Mouse (Mus musculus) limb, embryonic 11.5 days (tissue): ENCODE results near the gene Cdca3. TPM values are rescaled to one million over a fixed set of nuclear protein-coding genes. Genes with fewer than 3 reads are reported as not detected.
"Not testable (repeated sequence)": the region's sequence is repeated elsewhere in the genome, so short reads cannot be mapped to it uniquely, and the experiment has no call there.

Source experiments
- ATAC-seq: fragments of 200-750 bp; cut with Nextera tagmentation; 2 replicates; pipeline ENCODE4 v1.8.0; 2017; ENCODE audit warnings: low read depth; ENCODE audit not compliant: insufficient number of reproducible peaks, low FRiP score, low TSS enrichment
- DNase-seq: peaks from one replicate; pipeline ENCODE4 v3.0.0-alpha.2; 2015; ENCODE audit warnings: low spot score
- H3K27ac ChIP-seq: fragments of 300-500 bp; sonication (generic); replicated peaks from 2 replicates; pipeline ENCODE4 v1.5.1; 2014; ENCODE audit warnings: low read depth, mild to moderate bottlenecking, low read length
- H3K27me3 ChIP-seq: fragments of 300-500 bp; sonication (generic); 2 replicates; pipeline ENCODE4 v1.6.1; 2014; ENCODE audit warnings: mild to moderate bottlenecking, low read length, mixed read lengths; ENCODE audit not compliant: control insufficient read depth, insufficient read depth
- H3K36me3 ChIP-seq: fragments of 300-500 bp; sonication (generic); 2 replicates; pipeline ENCODE4 v1.6.1; 2014; ENCODE audit warnings: mild to moderate bottlenecking, low read length, moderate library complexity, mixed read lengths; ENCODE audit not compliant: control insufficient read depth, insufficient read depth
- H3K4me1 ChIP-seq: fragments of 300-500 bp; sonication (generic); 2 replicates; pipeline ENCODE4 v1.6.1; 2014; ENCODE audit warnings: low read length, mixed read lengths; ENCODE audit not compliant: control insufficient read depth, insufficient read depth
- H3K4me2 ChIP-seq: fragments of 300-500 bp; sonication (generic); 2 replicates; pipeline ENCODE4 v1.6.1; 2014; ENCODE audit warnings: low read depth, mild to moderate bottlenecking, moderate library complexity; ENCODE audit not compliant: severe bottlenecking
- H3K4me3 ChIP-seq: fragments of 300-500 bp; sonication (generic); 2 replicates; pipeline ENCODE4 v1.5.1; 2014; ENCODE audit warnings: low read depth, low read length
- H3K9ac ChIP-seq: fragments of 300-500 bp; sonication (generic); 2 replicates; pipeline ENCODE4 v1.6.1; 2014; ENCODE audit warnings: mild to moderate bottlenecking, low read length
- H3K9me3 ChIP-seq: fragments of 300-500 bp; sonication (generic); 2 replicates; pipeline ENCODE4 v1.6.1; 2016; ENCODE audit warnings: low read length; ENCODE audit not compliant: control insufficient read depth
- WGBS: fragments of 180-500 bp; shearing (Covaris S2); extraction: QIAGEN DNeasy Blood & Tissue Kit; methylation state at CpG from one replicate; pipeline ENCODE4 v1.1.7; 2014; 5-methylcytosine and 5-hydroxymethylcytosine counted together
- polyA plus RNA-seq: library from polyadenylated mRNA; unstranded; fragments of >200 nt; fragmentation: Nextera tagmentation; extraction: Ambion mirVana; gene quantifications from 2 replicates; pipeline ENCODE4 v1.2.1, GENCODE M21; 2014

The Cdca3 gene
- polyA plus RNA-seq, 1 experiment from 2014 or later = 243 TPM

DNA sequence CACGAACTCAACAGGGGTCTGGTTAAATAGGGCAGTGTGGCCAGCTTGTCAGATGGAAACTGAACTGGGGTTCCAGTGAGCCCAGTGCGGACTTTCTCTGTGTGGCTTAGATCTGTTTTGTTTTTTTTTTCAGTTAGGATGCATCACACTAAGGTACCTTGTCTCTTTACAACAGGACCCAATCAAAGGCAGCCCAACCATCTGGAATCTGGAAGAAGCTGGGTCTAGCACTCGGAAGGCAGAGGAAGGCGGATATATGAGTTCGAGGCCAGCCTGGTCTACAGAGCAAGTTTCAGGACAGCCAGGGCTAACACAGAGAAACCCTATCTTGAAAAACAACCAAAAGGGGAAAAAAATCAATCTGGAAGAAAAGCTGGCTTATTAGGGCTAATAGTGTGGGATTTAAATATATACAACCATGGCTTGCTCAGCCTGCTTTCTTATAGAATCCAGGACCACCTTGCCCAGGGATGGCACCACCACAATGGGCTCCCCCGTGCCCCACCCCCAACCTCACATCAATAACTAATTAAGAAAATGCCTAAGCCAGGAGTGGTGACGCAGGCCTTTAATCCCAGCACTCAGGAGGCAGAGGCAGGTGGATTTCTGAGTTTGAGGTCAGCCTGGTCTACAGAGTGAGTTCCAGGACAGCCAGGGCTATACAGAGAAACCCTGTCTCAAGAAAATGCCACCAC is 22.8 kb upstream of the Cdca3 start:
- Histone ChIP-seq H3K4me3 (no peak overlapping the region), H3K27me3 (no peaks in the 10 kb centered on the region), H3K4me2 (peak overlapping the region; percentile 75; the same call in 1 of the 2 replicates), H3K27ac (peak overlapping the region; percentile 58; the same call in 1 of the 2 replicates), H3K9ac (no peak overlapping the region; the same call in 1 of the 2 replicates), H3K36me3 (peaks cover 2% of the 10 kb centered on the region; the same call in 1 of the 2 replicates), H3K9me3 (no peaks in the 10 kb centered on the region), H3K4me1 (0 out of 2 replicates have a peak, but pooled peaks cover 7% of the 10 kb centered on the region)
- DNase-seq = no peak
- ATAC-seq = no peak
- WGBS = 74% methylated on average over 7 of the region's 7 CpGs

DNA sequence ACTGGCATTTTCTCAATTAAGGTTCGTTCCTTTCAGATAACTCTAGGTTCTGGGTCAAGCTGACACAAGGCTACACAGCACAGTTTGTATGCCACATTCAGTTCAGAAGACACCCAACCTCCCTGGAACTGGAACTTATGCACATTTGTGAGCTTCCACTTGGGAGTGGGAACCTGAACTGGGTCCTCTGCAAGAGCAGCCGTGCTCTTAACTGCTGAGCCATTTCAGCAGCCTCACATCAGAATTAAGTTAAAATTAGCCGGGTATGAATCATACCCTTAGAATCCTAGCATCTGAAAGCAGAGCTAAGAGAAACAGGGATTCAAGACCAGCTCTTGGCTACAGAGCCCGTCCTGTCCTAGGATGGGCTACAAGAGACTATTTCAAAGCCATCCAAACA is 22.0 kb upstream of the Cdca3 start:
- Histone ChIP-seq H3K9ac (no peak overlapping the region), H3K27ac (no peak overlapping the region), H3K4me2 (no peak overlapping the region), H3K9me3 (no peaks in the 10 kb centered on the region), H3K36me3 (peaks cover 7% of the 10 kb centered on the region; the same call in 1 of the 2 replicates), H3K4me1 (peaks cover 11% of the 10 kb centered on the region; the same call in 1 of the 2 replicates), H3K4me3 (no peak overlapping the region), H3K27me3 (no peaks in the 10 kb centered on the region)
- DNase-seq (no peak), ATAC-seq (no peak)
- 89% methylated on average over 4 of the region's 4 CpGs for WGBS

DNA sequence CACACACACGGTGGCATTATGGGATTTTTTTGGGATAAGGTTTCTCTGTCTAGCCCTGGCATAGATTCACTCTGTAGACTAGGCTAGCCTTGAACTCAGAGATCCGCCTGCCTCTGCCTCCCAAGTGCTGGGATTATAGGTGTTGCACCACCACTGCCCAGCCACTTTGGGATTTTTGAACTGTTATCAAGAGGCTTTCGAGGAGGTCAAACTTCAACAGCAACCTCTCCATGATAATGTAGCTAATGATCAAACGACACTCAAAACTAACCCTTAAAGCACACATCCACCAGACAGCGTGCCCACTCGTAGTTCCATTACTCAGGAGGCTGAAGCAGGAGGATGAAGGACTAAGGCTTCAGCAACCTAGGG is 21.4 kb upstream of the Cdca3 start:
- Histone ChIP-seq H3K27ac (no peak overlapping the region), H3K4me2 (peak overlapping the region; percentile 95; the same call in 1 of the 2 replicates), H3K9ac (no peak overlapping the region)

DNA sequence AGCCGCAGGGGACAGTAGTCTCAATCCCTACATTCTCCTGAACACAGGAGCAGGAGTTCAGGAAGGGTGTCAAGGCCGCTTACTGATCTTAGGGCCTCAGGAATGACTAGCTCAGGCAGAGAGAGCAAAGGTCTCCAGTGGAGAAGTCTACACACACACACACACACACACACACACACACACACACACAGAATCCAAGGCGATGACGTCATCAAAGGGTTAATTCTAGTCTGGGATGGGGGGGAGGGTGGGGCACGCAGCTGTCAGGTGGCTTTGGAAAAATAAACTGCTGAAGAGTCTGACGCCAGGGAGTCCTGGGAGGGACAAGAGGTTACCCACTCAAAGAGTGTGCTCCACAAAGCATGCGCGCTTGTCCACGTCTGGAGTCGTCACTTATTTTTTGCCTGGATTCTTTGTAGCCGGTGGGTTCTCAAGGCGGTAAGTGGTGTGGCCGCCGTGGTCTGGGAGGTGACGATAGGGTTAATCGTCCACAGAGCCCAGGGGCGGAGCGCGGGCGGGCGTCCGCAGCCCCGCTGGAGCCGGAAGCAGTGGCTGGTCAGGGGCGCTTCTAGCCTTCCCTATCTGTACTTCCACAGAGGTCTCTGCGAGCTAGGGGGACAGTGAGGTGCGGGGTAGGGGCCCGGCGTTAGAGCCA is 20.9 kb upstream of the Cdca3 start, which contains the start of gene Spsb2:
TSS of gene Spsb2 (plus strand) at position 304 of the 655 bp plus-strand sequence.
- H3K4me1 ChIP-seq = peaks cover 15% of the 10 kb centered on the region; the same call in 1 of the 2 replicates
- peak within 1 kb of the TSS; percentile 80 for H3K27ac ChIP-seq
- 4% methylated on average over 29 of the region's 29 CpGs for WGBS
- DNase-seq = peak; percentile 82
- peak within 1 kb of the TSS; percentile 95 for H3K4me2 ChIP-seq
- no peaks in the 10 kb centered on the region for H3K27me3 ChIP-seq
- ATAC-seq = peak; percentile 36; the same call in 1 of the 2 replicates
- H3K9me3 ChIP-seq = no peaks in the 10 kb centered on the region
- H3K9ac ChIP-seq = peak within 1 kb of the TSS; percentile 64
- H3K4me3 ChIP-seq = peak within 1 kb of the TSS; percentile 56
- peaks cover 9% of the 10 kb centered on the region; the same call in 1 of the 2 replicates for H3K36me3 ChIP-seq

More for the DNA sequence above, 21.4 kb upstream of the Cdca3 start:
- Histone ChIP-seq H3K36me3 (peaks cover 9% of the 10 kb centered on the region; the same call in 1 of the 2 replicates), H3K4me3 (peak overlapping the region; percentile 56), H3K4me1 (peaks cover 12% of the 10 kb centered on the region; the same call in 1 of the 2 replicates), H3K27me3 (no peaks in the 10 kb centered on the region), H3K9me3 (no peaks in the 10 kb centered on the region)
- ATAC-seq (no peak), DNase-seq (no peak)
- WGBS = 85% methylated on average over 6 of the region's 6 CpGs

- Histone ChIP-seq H3K4me2 (peak overlapping the region; percentile 95), H3K4me1 (peaks cover 16% of the 10 kb centered on the region; the same call in 1 of the 2 replicates), H3K27me3 (no peaks in the 10 kb centered on the region), H3K36me3 (peaks cover 9% of the 10 kb centered on the region; the same call in 1 of the 2 replicates), H3K27ac (peak overlapping the region; percentile 80), H3K9ac (peak overlapping the region; percentile 64), H3K4me3 (peak overlapping the region; percentile 56), H3K9me3 (no peaks in the 10 kb centered on the region)
- ATAC-seq (peak; percentile 14; the same call in 1 of the 2 replicates), DNase-seq (peak; percentile 90)
- WGBS = under 1% methylated on average over 35 of the region's 35 CpGs
These were observed 20.1 kb upstream of the Cdca3 start for GRCm38 (mm10) chr6:124809052-124809774.

DNA sequence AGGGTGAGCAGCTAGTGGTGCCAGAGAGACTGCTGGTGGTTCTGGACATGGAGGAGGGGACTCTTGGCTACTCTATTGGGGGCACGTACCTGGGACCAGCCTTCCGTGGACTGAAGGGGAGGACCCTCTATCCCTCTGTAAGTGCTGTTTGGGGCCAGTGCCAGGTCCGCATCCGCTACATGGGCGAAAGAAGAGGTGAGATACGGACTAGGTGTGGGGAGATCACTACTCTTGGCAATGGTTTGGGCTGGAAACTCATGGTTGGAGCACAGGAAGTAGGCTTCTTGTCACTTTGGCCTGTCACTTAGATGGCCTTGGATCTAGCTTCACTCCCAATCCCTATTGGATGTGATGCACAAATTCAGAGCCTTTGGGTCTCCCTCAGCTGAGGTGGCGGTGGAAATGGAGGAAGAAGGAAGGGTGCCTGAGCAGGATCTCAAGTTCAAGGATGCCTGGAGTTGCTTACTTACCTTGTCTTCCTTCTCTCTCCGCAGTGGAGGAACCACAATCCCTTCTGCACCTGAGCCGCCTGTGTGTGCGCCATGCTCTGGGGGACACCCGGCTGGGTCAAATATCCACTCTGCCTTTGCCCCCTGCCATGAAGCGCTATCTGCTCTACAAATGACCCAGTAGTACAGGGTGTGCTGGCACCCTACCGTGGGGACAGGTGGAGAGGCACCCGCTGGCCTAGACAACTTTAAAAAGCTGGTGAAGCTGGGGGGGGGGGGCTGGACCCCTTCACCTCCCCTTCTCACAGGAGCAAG is 19.4 kb upstream of the Cdca3 start:
- H3K4me2 ChIP-seq = peak overlapping the region; percentile 95
- no peaks in the 10 kb centered on the region for H3K27me3 ChIP-seq
- H3K27ac ChIP-seq = peak overlapping the region; percentile 80; the same call in 1 of the 2 replicates
- H3K9ac ChIP-seq = peak overlapping the region; percentile 64
- H3K4me3 ChIP-seq = peak overlapping the region; percentile 56
- WGBS = 50% methylated on average over 14 of the region's 14 CpGs
- ATAC-seq = no peak
- H3K4me1 ChIP-seq = peaks cover 19% of the 10 kb centered on the region; the same call in 1 of the 2 replicates
- no peak for DNase-seq
- peaks cover 9% of the 10 kb centered on the region; the same call in 1 of the 2 replicates for H3K36me3 ChIP-seq
- no peaks in the 10 kb centered on the region for H3K9me3 ChIP-seq

- H3K4me2 ChIP-seq, H3K4me3 ChIP-seq, H3K27ac ChIP-seq, H3K36me3 ChIP-seq, H3K9ac ChIP-seq, DNase-seq, H3K27me3 ChIP-seq, ATAC-seq, H3K9me3 ChIP-seq: not testable (repeated sequence)
- WGBS = 87% methylated on average over 11 of the region's 11 CpGs
- H3K4me1 ChIP-seq = peaks cover 19% of the 10 kb centered on the region; the same call in 1 of the 2 replicates
These were observed 18.6 kb upstream of the Cdca3 start for GRCm38 (mm10) chr6:124810566-124811402.
